Mouse (Mus musculus) left cerebral cortex, adult 18-20 months (tissue): ENCODE measurements at regions not wholly inside any gene's neighbourhood (a gene's known extent, or its start where the extent isn't known, plus 50 kb on each side); places are given as distances from the start of the nearest gene placed in this dataset.

Source experiments
- DNase-seq, 2 experiments: peaks; one replicate each; pipeline ENCODE4 v3.0.0; 2021 to 2022; ENCODE audit warnings: low spot score in 2 of 2, mixed read lengths in 1 of 2

DNA sequence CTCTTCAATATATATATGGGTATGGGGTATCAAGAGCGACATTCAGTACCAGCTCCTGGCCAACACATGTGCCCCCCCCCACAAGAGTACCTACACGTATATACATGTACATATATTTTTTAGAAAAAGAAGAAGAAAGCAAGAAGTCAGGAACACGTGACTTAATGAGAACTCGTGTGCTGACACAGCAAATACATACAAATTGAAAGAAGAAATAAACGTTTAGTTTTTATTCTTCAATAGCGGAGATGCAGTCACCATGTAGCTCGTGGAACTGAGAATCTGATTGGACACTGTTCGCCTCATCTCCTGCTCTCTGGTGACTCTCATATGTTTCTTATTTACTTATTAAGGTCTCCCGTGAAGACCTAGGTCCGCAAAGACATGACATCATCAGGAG, 80.3 kb upstream of the Six2 start:
- no peak for DNase-seq

DNA sequence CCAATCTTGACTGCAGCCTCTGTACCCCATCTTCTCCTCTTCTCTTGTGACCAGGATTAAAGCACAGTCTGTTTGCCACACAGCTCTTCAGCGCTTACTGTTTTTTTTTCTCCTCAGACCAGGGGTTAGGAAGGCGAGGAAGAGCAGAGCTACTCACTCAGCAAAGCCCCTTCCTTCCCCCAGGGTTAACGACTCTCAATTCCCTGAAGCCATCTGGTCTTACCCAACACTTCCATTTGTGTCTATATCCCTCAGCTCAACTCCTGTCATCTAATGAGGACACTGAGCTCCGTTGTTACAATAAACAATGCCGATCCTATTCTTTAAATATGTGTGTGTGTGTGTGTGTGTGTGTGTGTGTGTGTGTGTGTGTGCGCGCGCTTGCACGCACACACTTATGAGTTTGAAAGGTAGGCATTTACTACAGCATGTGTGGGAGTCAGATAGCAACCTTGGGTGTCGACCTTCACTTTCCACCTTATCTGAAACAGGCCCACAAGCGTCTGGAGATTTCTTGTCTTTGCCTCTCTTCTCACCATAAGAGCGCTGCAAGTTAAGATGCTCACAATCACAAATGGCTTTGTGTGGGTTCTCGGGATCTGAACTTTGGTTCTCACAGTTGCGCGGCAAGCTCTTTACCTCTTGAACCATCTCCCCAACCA, 79.3 kb upstream of the Six2 start:
- DNase-seq = no peak

DNA sequence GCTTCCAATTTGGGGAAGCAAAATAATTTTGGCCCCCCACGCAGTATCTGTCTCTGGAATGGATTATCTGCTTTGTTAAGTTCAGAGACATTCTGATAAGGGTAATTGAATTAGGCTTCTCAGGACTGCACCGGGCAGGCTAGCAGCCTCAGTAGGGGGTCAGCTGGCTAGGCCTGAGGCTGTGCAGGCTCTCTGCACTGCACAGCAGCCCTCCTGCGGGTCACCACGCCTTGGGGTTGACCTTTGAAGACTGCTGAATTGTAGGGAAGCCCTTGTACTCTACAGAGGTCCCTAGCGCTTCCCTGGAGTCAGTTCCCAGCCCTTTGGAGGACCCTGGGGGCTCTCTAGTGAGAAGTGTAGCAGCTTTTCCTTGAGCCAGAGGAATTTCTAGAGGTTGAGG, 78.5 kb upstream of the Six2 start:
- no peak for DNase-seq

DNA sequence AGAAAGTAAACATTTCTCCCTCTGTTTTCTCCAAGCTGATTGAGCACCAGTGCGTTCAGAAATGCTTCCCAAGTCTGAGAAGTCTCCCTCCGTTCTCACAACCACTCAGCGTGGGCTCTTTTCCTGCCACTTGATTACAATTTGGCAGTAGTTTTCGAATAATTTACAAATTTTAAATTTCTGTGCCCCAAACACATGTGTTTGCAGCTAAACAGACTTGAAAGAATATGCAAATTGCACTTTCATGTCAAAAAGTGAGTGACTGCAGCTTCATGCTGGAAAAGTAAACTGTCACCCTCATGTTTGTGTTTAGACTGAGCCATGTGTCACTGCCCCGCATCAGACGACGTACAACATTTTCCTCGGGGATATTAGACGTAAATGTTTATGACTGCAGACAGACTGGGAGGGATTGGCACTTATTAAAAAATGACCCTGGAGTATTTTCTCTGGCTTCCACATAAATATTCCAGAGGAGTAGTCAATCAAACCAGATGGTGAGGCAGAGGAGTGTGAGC, 70.6 kb upstream of the Six2 start:
- no peak for DNase-seq

DNA sequence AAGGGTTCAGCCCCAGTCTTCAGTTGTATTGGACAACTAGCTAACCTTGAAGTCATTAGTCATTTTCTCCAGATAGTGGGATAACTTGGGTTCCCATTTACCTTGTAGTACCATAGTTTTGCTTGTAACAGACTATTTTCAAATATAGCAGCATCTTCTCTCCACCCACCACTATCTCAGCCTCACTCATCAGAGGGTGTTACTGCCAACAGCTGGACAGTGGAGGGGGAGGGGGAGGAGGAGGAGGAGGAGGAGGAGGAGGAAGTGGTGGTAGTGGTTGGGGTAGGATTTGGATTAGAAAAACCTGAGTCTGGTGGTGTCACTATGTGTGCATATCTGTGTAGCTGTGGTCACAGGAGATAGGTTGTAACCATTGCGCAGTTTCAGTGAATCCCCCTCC, 69.6 kb upstream of the Six2 start:
- DNase-seq = no peak

DNA sequence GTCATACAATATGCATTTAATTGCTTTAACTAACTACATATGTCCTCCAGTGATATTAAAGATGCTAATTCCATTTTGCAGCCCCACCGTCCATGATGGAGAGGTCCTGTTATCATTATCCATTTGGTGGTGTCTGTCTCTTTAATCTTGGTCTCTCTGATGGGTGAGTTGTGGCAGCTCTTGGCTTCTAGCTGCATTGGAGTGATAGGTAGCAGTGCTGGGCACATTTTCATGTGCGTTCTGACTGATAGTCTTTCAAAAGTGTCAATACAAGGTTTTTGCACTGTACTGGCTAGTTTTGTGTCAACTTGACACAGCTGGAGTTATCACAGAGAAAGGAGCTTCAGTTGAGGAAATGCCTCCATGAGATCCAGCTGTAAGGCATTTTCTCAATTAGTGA, 67.5 kb upstream of the Six2 start:
- DNase-seq = no peak

DNA sequence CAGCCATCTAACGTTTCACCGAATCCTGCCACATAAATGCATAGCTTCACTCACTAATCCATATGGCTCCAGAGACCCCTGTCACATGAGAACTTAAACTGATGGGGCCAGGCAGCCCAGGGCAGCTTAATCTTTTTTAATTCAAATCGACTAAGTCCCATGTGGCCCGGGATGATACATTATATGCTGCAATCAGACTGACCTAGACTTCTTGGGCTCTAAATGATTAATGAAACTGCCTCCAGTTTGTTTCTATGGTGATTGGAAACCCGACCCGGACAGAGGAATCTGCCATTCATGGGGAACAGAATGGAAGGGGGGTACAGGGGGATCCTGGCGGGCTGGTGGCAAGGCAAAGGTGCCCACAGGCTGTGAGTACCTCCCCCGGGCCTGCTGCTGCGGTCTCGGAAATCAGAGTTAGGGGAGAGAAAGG, 60.6 kb upstream of the Six2 start:
- DNase-seq = no peak

DNA sequence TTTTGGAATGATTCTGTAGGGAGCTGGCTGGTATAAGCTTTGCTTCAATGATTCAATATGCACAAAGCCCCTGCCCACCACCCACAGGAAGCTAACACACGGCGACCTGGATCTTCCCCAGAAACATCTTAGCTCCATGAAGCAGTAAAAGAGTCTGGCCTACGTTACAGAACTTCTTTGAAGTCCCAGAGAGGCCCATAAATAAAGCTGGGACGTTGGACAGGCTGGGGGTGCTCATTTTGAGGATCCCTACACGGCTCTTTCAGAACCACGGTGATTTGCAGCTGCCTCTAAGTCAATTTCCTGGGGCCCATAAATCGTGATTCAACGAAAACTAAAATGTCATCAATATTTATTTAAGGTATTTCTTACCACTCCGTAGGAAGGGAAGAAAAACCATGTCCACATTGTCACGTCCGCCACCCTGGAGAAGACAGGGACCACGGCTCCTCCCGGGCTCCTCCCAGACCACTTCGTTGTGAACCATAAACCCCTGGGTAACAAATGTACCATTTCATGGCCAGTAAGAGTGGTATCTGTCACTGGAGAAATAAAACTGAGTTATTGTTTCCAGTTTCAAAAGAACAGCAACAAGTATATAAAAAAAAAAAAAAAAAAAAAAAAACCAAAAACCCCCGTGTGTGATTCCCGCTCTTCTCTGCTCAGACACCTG, 60.0 kb upstream of the Six2 start:
- DNase-seq = no peak
